Mouse (Mus musculus) bone marrow, adult 2 months (tissue): ENCODE results near the gene Hnrnpf.

Experiments
- CTCF ChIP-seq: fragments of 200-500 bp; IDR thresholded peaks from 2 replicates; pipeline ENCODE4 v1.5.1; 2011; ENCODE audit warnings: low read length, control low read depth; ENCODE audit not compliant: control insufficient read depth, insufficient read depth
- POLR2A ChIP-seq: fragments of 200-500 bp; IDR thresholded peaks from 2 replicates; pipeline ENCODE4 v1.6.1; 2011; ENCODE audit warnings: low read depth, mild to moderate bottlenecking, control low read depth, low read length, borderline replicate concordance; ENCODE audit not compliant: control insufficient read depth

GRCm38 (mm10) chr6:117902556-117902955 lies 2.4 kb downstream of the Hnrnpf start:
- TF ChIP-seq POLR2A (no peak), CTCF (no peak)
